Mouse (Mus musculus) intestine, postnatal 0 days (tissue): ENCODE results near the gene Mgat5. TPM values are rescaled to one million over a fixed set of nuclear protein-coding genes. Genes with fewer than 3 reads are reported as not detected.
A peak's percentile ranks its signal among the peaks of the same experiment; 100 is the strongest.

ENCODE experiments used
- ATAC-seq: fragments of 200-750 bp; cut with Nextera tagmentation; 2 replicates; pipeline ENCODE4 v1.8.0; 2017; ENCODE audit warnings: mild to moderate bottlenecking, moderate TSS enrichment, moderate library complexity
- H3K27ac ChIP-seq: fragments of 300-500 bp; sonication (generic); 2 replicates; pipeline ENCODE4 v1.5.1; 2014; ENCODE audit warnings: mild to moderate bottlenecking, low read depth, low read length, moderate library complexity
- H3K27me3 ChIP-seq: fragments of 300-500 bp; sonication (generic); replicated peaks from 2 replicates; pipeline ENCODE4 v1.6.1; 2014; ENCODE audit warnings: low read length, mixed read lengths; ENCODE audit not compliant: control insufficient read depth, insufficient read depth
- H3K36me3 ChIP-seq: fragments of 300-500 bp; sonication (generic); 2 replicates; pipeline ENCODE4 v1.6.1; 2014; ENCODE audit warnings: mild to moderate bottlenecking, moderate library complexity; ENCODE audit not compliant: control insufficient read depth, insufficient read depth
- H3K4me1 ChIP-seq: fragments of 300-500 bp; sonication (generic); replicated peaks from 2 replicates; pipeline ENCODE4 v1.6.1; 2014; ENCODE audit warnings: antibody characterized with exemption, low read length, mixed read lengths; ENCODE audit not compliant: control insufficient read depth, insufficient read depth
- H3K4me2 ChIP-seq: fragments of 300-500 bp; sonication (generic); replicated peaks from 2 replicates; pipeline ENCODE4 v1.6.1; 2014; ENCODE audit warnings: low read depth, mild to moderate bottlenecking, moderate library complexity
- H3K4me3 ChIP-seq: fragments of 300-500 bp; sonication (generic); 2 replicates; pipeline ENCODE4 v1.5.1; 2014; ENCODE audit warnings: low read depth, low read length
- H3K9ac ChIP-seq: fragments of 300-500 bp; sonication (generic); 2 replicates; pipeline ENCODE4 v1.6.1; 2014; ENCODE audit warnings: mild to moderate bottlenecking, low read depth, low read length
- H3K9me3 ChIP-seq: fragments of 300-500 bp; sonication (generic); 2 replicates; pipeline ENCODE4 v1.6.1; 2016; ENCODE audit warnings: mixed run types; ENCODE audit not compliant: control insufficient read depth
- CTCF ChIP-seq: sonication (generic); IDR thresholded peaks from 2 replicates; pipeline ENCODE4 v1.5.1; 2016; ENCODE audit warnings: low read depth, mild to moderate bottlenecking, control low read depth, antibody characterized with exemption, moderate library complexity
- WGBS: fragments of 180-500 bp; shearing (Covaris S2); extraction: QIAGEN DNeasy Blood & Tissue Kit; methylation state at CpG from one replicate; pipeline ENCODE4 v1.1.7; 2014; 5-methylcytosine and 5-hydroxymethylcytosine counted together
- polyA plus RNA-seq: library from polyadenylated mRNA; unstranded; fragments of >200 nt; fragmentation: Nextera tagmentation; extraction: Ambion mirVana; gene quantifications from 2 replicates; pipeline ENCODE4 v1.2.1, GENCODE M21; 2015

Gene Mgat5
- polyA plus RNA-seq, 1 experiment from 2014 or later = 4.1 TPM

DNA sequence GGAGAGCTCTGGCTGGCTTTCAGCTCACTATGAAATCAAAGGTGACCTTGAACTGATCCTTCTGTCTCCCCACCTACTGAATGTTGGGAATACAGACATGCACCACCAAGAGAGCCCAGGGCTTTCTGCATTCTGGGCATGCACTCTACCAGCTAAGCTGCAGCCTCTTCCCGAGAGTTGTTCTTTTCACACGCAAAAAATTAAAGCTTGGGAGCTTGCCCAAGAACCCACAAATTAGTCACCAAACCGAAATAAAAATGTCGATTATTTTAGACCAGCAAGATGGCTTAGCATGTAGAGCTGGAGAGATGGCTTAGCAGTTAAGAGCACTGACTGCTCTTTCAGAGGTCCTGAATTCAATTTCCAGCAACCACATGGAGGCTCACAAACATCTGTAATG lies 230.0 kb downstream of the Mgat5 start:
- H3K4me2 ChIP-seq = no peak overlapping the region
- no peaks in the 10 kb centered on the region for H3K4me1 ChIP-seq
- no peak overlapping the region for H3K4me3 ChIP-seq
- no peaks in the 10 kb centered on the region for H3K27me3 ChIP-seq
- no peak for TF ChIP-seq CTCF
- H3K27ac ChIP-seq = no peak overlapping the region
- WGBS = 86% methylated on average over 4 of the region's 4 CpGs
- no peak for ATAC-seq
- no peaks in the 10 kb centered on the region for H3K9me3 ChIP-seq
- H3K36me3 ChIP-seq = 0 out of 2 replicates have a peak, but pooled peaks cover 5% of the 10 kb centered on the region
- no peak overlapping the region for H3K9ac ChIP-seq

DNA sequence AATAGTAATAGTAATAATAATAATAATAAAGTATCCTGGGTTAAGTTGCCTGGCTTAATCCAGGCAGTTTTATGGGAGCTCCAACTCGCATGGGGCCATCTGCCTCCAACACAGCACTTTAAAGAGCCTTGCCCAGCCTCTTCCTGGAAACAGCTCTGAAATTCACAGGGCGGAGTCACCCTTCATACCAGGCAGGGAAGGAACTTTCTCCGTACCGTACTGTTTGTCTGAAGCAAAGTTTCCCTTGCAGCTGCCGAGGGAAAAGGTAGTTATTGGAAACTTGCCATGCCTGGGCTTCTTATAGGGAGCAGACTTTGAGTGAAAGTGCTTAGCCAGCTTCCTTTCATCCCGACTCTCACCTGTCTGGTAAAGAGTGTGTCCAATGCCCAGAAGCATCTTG lies 232.3 kb downstream of the Mgat5 start:
- Histone ChIP-seq H3K9me3 (no peaks in the 10 kb centered on the region), H3K36me3 (0 out of 2 replicates have a peak, but pooled peaks cover 5% of the 10 kb centered on the region), H3K4me3 (no peak overlapping the region), H3K27ac (no peak overlapping the region), H3K27me3 (no peaks in the 10 kb centered on the region), H3K4me2 (no peak overlapping the region), H3K4me1 (no peaks in the 10 kb centered on the region), H3K9ac (no peak overlapping the region)
- 35% methylated on average over 6 of the region's 6 CpGs for WGBS
- TF ChIP-seq CTCF = no peak
- no peak for ATAC-seq

DNA sequence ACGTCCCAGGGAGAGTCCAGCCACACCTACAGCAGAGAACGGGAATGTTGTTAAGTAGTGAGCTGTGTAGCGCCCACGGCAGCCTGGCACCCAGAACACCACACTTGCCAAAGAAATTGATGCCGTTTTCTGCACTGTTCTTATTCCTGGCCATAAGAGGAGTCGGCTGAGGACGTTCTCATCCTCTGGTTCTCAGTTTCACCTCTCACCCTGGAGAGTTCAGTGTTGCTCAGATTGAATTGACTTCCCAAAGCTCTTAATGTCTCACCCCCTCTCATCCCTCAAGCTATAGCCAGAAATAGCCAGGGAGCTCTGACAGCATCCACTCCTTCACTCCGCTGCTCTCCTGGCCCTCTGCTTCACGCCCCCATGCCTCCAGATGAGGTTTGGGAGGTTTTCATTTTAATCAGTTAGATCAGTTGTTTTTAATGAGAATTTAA lies 234.7 kb downstream of the Mgat5 start:
- WGBS = 88% methylated on average over 9 of the region's 9 CpGs
- TF ChIP-seq CTCF = no peak
- no peaks in the 10 kb centered on the region for H3K9me3 ChIP-seq
- H3K9ac ChIP-seq = no peak overlapping the region
- 0 out of 2 replicates have a peak, but pooled peaks cover 5% of the 10 kb centered on the region for H3K36me3 ChIP-seq
- no peaks in the 10 kb centered on the region for H3K4me1 ChIP-seq
- no peak overlapping the region for H3K4me2 ChIP-seq
- no peak overlapping the region for H3K27ac ChIP-seq
- no peak for ATAC-seq
- no peak overlapping the region for H3K4me3 ChIP-seq
- H3K27me3 ChIP-seq = no peaks in the 10 kb centered on the region

DNA sequence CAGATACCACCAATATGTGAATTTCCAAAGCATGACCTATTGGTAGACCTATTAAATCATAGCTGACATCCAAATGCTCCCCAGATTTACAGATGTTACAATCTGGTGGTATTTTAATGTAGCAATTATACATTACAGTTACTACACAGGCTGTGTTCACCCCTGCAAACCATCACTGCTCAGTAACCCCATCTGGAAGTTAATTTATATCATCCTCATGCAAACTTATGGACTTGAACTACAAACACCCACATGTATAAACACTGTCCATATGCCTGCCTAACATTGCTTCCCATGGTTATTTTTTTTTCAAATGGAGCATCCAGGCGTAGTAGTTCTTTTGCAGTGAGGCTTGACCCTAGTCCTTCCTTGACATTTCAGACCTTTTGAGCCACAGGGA lies 236.2 kb downstream of the Mgat5 start:
- no peak for TF ChIP-seq CTCF
- Histone ChIP-seq H3K4me3 (no peak overlapping the region), H3K4me2 (no peak overlapping the region), H3K36me3 (peaks cover 8% of the 10 kb centered on the region; the same call in 1 of the 2 replicates), H3K9ac (no peak overlapping the region), H3K4me1 (no peaks in the 10 kb centered on the region), H3K27me3 (no peaks in the 10 kb centered on the region), H3K9me3 (no peaks in the 10 kb centered on the region), H3K27ac (no peak overlapping the region)
- no peak for ATAC-seq
- WGBS = 75% methylated on average over 1 of the region's 1 CpGs

DNA sequence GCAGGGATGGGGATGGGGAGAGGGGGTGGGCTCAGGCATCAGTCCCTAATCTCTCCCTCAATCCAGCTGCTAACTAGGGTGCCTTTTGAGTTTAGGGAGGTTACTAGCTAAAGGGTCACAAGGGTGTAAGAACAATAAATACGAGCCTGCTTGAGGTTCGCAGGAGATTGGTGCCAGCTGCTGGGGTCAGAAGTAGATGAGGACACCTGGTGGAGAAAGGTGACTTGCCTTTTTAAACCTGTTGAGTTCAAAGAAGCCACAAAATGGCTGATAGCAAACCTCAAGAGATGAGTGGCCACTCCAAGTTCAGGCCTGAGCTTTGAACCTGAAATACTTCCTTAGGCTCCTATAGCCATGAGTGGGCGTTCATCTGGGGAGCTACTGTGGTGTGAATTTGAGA lies 236.9 kb downstream of the Mgat5 start:
- Histone ChIP-seq H3K9me3 (no peaks in the 10 kb centered on the region), H3K27ac (no peak overlapping the region), H3K27me3 (no peaks in the 10 kb centered on the region), H3K36me3 (peaks cover 15% of the 10 kb centered on the region; the same call in 1 of the 2 replicates), H3K9ac (no peak overlapping the region), H3K4me2 (no peak overlapping the region), H3K4me3 (no peak overlapping the region), H3K4me1 (no peaks in the 10 kb centered on the region)
- no peak for ATAC-seq
- TF ChIP-seq CTCF = peak; percentile 37; the same call in 1 of the 2 replicates
- 64% methylated on average over 3 of the region's 3 CpGs for WGBS

DNA sequence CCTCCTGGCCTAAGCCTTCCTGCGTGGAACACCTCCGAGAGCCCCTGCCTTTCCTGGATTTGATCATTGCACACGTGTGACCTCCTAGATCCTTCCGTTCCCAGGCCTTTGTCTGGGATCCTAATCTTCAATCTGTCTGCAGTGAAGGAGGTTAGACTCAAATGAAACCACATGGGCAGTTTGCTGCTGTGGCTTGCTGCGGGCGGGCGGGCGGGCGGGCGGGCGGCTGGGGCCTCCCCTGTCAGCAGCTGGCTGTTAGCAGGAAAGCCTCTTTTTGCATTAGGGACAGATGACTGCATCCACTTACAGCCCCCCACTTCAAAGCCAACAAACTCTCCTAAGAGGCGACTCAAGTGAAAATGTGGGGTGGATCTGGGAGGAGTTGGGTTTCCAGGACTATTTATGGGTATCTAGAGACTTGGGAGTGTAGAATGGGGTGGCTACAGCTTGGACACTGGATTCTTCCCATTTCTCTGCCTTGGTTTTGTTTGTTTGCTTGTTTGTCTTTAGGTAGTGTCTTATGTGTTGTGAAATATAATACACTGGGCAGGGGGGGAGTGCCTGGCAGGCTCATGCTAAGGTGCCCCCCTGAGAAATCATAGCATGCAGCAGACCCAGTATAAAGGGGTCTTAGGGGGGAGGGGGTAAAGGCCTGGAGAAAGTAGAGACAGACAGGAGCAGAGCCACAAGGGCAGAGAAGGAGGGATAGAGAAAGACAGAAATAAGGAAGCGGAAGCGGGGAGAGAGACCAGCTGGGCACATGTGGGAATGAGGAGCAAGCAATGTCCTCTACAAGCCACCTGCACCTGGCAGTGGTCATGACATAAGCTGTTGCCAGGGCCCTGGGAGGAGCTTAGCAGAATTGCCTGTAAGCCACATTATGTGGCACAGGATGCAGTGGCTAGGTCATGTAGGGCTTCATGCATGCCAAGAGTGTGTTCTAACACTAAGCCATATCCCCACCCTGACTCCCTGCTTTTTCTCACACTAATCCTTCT lies 238.4 kb downstream of the Mgat5 start:
- H3K27me3 ChIP-seq = no peaks in the 10 kb centered on the region
- no peak overlapping the region for H3K9ac ChIP-seq
- H3K4me3 ChIP-seq = no peak overlapping the region
- H3K4me1 ChIP-seq = no peaks in the 10 kb centered on the region
- no peak overlapping the region; the same call in 1 of the 2 replicates for H3K27ac ChIP-seq
- ATAC-seq = no peak
- H3K9me3 ChIP-seq = no peaks in the 10 kb centered on the region
- peaks cover 24% of the 10 kb centered on the region for H3K36me3 ChIP-seq
- 75% methylated on average over 14 of the region's 14 CpGs for WGBS
- no peak overlapping the region for H3K4me2 ChIP-seq
- TF ChIP-seq CTCF = no peak
